Mouse (Mus musculus): Measurements from ENCODE around the gene Nrxn2.

GRCm38 (mm10) chr19:6474706-6475105 is 56.2 kb downstream of the Nrxn2 start:
- TF ChIP-seq CTCF (IDR thresholded peaks at IDR 0.05; ENCODE audit: low read depth, low read length) (no peak), POLR2A (IDR thresholded peaks at IDR 0.05; ENCODE audit: insufficient read depth, low read length) (no peak), EP300 (IDR thresholded peaks at IDR 0.05; ENCODE audit: insufficient read depth, low read depth, low read length) (no peak)

Data from ES-Bruce4 (cell line).